Mouse (Mus musculus) left cerebral cortex, adult 2 months (tissue): ENCODE measurements around the gene Slc24a3. TPM values are rescaled to one million over a fixed set of nuclear protein-coding genes. Genes with fewer than 3 reads are reported as not detected.

ENCODE experiments used
- DNase-seq, 2 experiments: peaks; one replicate each; pipeline ENCODE4 v3.0.0; 2021 to 2022; ENCODE audit warnings: low spot score in 2 of 2, mixed read lengths in 1 of 2; ENCODE audit errors: extremely low spot score in 1 of 2
- H3K27ac ChIP-seq: fragments of 200-600 bp; 2 replicates; pipeline ENCODE4 v1.8.1; 2022
- H3K4me3 ChIP-seq: fragments of 200-600 bp; 2 replicates; pipeline ENCODE4 v1.8.1; 2022
- CTCF ChIP-seq: fragments of 200-600 bp; IDR thresholded peaks from 2 replicates; pipeline ENCODE4 v1.8.1; 2022; ENCODE audit warnings: antibody characterized with exemption, mild to moderate bottlenecking, moderate library complexity
- intact Hi-C: fragments of 180-260 bp; cut with DNase I; formaldehyde crosslinking; loops from one replicate; pipeline ENCODE4 v1.15.1; 2025
- total RNA-seq, 2 experiments: library from RNA; stranded (reverse); gene quantifications; 2 replicates each; pipeline ENCODE4 v1.2.3; 2021

The Slc24a3 gene
- total RNA-seq, 2 experiments from 2014 or later, result 108 to 113 TPM

DNA sequence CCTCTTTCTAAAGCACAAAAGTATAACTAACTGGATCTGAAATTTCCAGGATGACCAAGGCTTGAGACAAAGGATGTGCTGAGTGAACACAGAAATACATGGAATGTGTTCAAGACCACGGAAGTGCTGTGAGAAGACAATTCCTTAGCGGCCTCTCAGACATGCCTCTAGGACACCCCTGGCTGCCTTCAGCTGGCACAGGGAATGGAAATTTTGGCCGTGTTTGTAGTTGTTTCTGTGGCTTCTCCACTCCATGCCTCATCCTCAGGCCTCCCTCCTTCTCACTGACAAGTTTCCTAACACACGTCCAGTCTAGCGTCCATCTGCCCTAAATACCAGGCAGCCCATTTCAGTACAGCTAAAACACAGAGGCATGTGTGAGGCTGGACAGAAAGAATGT lies 262.4 kb downstream of the Slc24a3 start:
- TF ChIP-seq CTCF, result no peak
- intact Hi-C loops, result no loop called here
- Histone ChIP-seq H3K4me3 (no peak overlapping the region), H3K27ac (no peak overlapping the region)
- DNase-seq, result no peak

- no peak for TF ChIP-seq CTCF
- DNase-seq, result no peak
- H3K27ac ChIP-seq, result no peak overlapping the region
- intact Hi-C loops, result no loop called here
- H3K4me3 ChIP-seq, result no peak overlapping the region
Measured at GRCm38 (mm10) chr2:145434068-145434467, 266.5 kb downstream of the Slc24a3 start.

DNA sequence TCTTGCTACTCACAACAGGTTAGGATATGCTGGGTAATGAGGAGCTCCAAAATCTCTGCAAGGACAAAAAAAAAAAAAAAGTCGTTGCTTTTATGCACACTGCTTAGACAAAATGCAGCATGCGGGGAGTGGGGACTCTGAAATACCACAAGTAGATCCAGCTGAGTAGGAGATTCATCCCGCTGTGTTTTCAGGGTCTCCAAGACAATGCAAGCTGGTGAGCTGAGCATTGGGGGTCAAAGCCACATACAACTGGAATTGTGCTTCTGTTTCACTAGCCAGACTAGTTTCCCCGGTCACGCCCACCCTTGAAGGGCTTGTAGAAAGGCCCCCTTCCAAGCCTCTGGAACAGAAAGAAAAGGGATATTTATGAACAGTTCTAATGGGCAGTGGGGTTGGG lies 270.8 kb downstream of the Slc24a3 start:
- no peak overlapping the region for H3K27ac ChIP-seq
- H3K4me3 ChIP-seq, result no peak overlapping the region
- no peak for TF ChIP-seq CTCF
- no peak for DNase-seq
- intact Hi-C loops, result no loop called here

DNA sequence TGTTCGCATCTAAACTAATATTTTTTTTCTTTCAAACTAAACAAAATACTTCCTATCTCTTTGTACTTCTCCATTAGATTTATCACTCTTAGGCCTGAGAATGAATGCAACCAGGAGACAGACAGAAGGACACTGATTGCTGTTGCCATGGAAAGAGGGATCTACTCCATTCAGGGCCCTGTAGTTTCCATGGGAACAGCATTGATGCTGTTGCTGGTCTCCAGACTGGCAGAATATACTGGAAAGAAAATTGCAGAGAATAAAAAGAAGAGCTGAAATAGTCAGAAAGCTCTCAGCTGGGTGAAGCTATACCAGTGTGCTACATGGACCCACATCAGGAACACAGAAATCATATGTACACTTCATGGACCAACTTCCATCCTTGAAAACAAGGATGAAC lies 272.2 kb downstream of the Slc24a3 start:
- no peak overlapping the region for H3K27ac ChIP-seq
- TF ChIP-seq CTCF, result no peak
- intact Hi-C loops, result no loop called here
- DNase-seq, result no peak
- H3K4me3 ChIP-seq, result no peak overlapping the region

DNA sequence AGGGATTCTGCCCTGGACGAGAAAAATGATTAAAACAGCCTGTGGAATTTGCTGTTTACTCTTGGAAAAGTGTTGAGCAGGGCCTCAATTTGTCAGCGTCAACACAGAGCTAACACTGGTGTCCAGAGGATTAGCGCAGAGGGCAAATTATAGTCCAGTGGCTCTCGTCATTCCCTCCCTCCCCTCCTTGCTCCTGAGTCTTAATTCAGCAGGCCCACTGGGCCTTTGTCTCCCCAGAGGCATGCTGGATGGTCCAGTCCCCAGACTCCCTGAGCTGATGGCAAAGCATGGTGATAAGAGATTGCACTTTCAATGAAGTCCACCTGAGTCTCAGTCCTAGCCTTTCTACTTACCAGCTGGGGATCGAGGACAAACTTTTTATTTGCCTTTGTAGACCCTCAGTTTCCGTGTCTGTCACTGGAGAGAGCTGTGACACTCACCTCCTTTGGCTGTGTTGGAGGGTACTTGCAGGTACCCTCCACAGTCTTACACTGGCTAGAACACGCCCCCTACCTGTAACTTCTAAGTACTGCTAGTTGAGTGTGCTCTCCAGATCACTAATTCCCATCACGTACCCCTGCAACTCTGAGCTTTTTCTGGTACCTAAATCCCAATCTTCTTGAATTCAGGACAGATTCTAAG lies 289.7 kb downstream of the Slc24a3 start:
- intact Hi-C loops, result no loop called here
- no peak overlapping the region for H3K27ac ChIP-seq
- TF ChIP-seq CTCF, result peak; percentile 8
- no peak for DNase-seq
- no peak overlapping the region for H3K4me3 ChIP-seq

GRCm38 (mm10) chr2:145460854-145461423 lies 293.4 kb downstream of the Slc24a3 start:
- intact Hi-C loops, result no loop called here
- no peak overlapping the region; the same call in 1 of the 2 replicates for H3K27ac ChIP-seq
- DNase-seq, result no peak
- no peak for TF ChIP-seq CTCF
- H3K4me3 ChIP-seq, result no peak overlapping the region

- intact Hi-C loops, result no loop called here
- Histone ChIP-seq H3K4me3 (no peak overlapping the region), H3K27ac (no peak overlapping the region)
- TF ChIP-seq CTCF, result no peak
- DNase-seq, result no peak
Measured at GRCm38 (mm10) chr2:145462253-145462652, 294.7 kb downstream of the Slc24a3 start.

GRCm38 (mm10) chr2:145468701-145469325 lies 301.3 kb downstream of the Slc24a3 start:
- DNase-seq, result no peak
- intact Hi-C loops, result no loop called here
- TF ChIP-seq CTCF, result no peak
- Histone ChIP-seq H3K4me3 (no peak overlapping the region), H3K27ac (no peak overlapping the region)

DNA sequence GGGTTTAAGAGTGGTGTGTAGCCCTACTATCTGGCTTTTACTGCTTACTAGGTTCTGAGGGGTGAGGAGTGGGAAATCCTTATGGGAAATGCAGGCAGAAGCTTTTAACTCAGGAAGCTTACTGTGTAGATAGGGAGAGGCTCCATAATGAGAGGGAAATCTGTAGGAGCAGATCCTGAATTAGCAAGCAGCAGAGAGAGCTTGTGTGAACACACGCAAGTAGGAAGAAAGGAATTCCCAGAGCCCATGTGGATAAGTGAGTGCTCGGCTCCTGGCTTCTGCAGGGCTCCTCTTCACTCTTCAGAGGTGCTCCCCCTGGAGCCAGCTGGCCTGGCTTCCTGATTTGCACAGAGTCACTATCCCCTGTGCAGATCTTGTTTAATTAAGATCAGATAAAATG lies 309.9 kb downstream of the Slc24a3 start:
- TF ChIP-seq CTCF, result no peak
- intact Hi-C loops, result no loop called here
- Histone ChIP-seq H3K4me3 (no peak overlapping the region), H3K27ac (no peak overlapping the region)
- no peak for DNase-seq

DNA sequence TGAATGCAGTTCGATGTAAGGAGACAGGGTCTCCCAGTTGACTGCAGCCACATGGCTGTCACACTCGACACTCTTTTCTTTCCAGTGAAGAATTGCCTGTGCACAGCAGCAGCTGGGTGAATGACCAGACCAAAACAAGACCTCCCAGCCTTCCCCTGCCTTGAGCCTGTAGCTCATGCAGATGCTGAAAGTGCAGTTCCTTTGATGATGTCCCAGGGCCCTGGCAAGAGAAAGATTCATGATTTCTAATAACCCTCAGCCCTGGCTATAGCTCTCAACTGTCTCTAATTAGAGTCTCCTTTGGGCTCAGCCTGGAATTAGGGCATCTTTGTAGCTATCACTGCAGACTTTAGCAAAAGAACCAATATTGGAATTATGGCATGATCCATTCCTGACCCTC lies 312.1 kb downstream of the Slc24a3 start:
- H3K4me3 ChIP-seq, result no peak overlapping the region
- H3K27ac ChIP-seq, result no peak overlapping the region
- intact Hi-C loops, result no loop called here
- DNase-seq, result no peak
- no peak for TF ChIP-seq CTCF

DNA sequence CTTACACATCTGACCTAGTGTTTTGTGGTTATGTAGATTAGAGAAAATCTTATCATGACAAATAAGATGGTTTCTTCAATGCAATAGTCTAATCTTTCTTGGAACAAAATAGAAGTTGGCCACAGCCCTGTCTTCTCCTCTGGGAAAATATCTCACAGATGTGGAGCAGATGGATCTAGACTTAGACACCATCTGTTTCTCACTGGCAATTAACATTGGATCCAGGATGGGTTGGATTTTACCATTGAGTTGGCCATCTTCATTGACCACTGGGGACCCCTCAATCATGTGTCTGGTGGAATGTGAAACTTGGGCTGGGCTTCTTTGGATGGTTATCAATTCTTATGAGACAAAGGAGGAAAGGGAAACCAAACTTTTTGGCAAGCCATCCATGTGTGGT lies 332.7 kb downstream of the Slc24a3 start:
- no peak for DNase-seq
- no peak overlapping the region for H3K4me3 ChIP-seq
- intact Hi-C loops, result no loop called here
- no peak for TF ChIP-seq CTCF
- no peak overlapping the region for H3K27ac ChIP-seq

DNA sequence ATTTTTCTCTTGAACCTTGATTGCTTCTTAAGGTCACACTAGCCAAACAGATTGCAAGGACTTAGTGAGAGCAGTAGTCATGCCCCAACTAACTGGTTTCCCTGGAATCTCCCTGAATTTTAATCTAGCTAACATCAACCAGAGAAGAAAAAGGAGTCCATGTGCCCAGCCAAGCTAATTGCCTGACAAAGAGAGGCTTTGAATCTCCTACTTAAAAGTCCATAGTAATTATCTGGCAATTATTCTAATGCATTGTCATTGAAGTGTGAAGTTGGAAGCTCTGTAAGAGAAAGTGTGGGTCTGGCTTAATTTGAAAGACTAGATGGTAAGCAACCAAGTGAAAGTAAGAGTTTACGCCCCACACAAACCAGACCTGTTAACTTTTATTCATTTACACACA lies 333.9 kb downstream of the Slc24a3 start:
- H3K4me3 ChIP-seq, result no peak overlapping the region
- no peak for DNase-seq
- no peak overlapping the region for H3K27ac ChIP-seq
- intact Hi-C loops, result no loop called here
- no peak for TF ChIP-seq CTCF

DNA sequence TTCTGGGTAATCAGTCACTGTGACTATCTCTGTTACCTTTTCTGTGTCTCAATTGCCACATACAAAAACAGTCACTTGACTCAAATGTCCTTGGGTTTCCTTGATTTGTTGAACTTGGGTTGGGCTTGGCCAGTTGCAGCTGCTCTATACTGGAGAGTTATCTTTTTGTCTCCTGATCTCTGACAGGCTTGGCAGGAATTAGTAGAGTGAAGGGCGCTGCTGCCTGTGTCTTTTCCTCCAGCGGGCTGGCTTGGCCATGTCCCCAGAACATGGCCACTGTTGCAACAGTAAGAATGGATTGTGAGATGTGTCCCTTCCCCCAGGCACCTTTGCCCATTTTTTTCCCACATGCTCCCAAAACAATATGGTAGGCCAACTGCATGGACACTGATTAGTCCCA lies 340.1 kb downstream of the Slc24a3 start:
- Histone ChIP-seq H3K27ac (no peak overlapping the region), H3K4me3 (no peak overlapping the region)
- DNase-seq, result no peak
- intact Hi-C loops, result no loop called here
- no peak for TF ChIP-seq CTCF
